Comparison of ENCODE assay signal across 14 mouse cellular contexts in the genomic region with DNA sequence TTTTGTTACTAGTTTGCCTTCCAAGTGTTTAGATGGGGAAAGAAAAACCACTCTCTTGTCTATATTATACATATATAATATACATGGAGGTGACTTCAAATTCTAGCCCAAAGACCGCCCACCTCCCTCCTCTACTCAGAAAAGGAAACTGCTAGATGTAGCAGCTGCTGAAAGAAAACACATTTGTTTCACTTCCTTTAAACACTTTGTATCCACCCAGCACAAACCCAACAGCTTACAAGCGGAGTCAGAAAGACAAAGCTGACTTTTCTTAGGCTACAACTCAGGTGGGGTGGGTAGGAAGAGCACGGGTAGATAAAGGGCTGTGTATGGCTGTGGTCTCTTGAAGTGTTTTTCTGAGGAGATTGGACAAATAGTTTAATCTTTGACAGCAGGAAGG.
A peak's percentile ranks its signal among the peaks of the same experiment; 100 is the strongest.
DNase-seq lines count a peak whose midpoint lies in the region; ATAC-seq and TF ChIP-seq lines count a peak whose summit lies in the region.
"Had no signal": no experiment of that assay in that cellular context is flagged by ENCODE, and none has a peak within 500 bp of the region (broad histone marks: within the 10 kb centered on the region; RNA-seq: fewer than 3 reads in every experiment).

No protein-coding gene starts in this region.

- H3K79me2 ChIP-seq in CH12.LX (replicated peaks; ENCODE audit: control insufficient read depth, extremely low read depth, insufficient read depth, poor library complexity, severe bottlenecking): no peaks in the 10 kb centered on the region

- peak; percentile 93 for TF ChIP-seq EP300 in CH12.LX (IDR thresholded peaks at IDR 0.05; ENCODE audit: low read length)

- no peak overlapping the region for H3K4me3 ChIP-seq in hindbrain, postnatal 0 days (ENCODE audit: low read length)
- no peak overlapping the region for H3K4me3 ChIP-seq in hindbrain, embryonic 11.5 days (ENCODE audit: low read depth, low read length)
- no peak overlapping the region for H3K4me3 ChIP-seq in CH12.LX (replicated peaks in 1 of 3; ENCODE audit: low read depth in 2 of 3, low read length in 2 of 3, poor library complexity in 1 of 3)
- H3K4me3 ChIP-seq in forebrain, embryonic 10.5 days: no peak overlapping the region
- H3K4me3 ChIP-seq: embryonic facial prominence, embryonic 12.5 days; limb, embryonic 13.5 days had no signal

- TF ChIP-seq POLR2A in CH12.LX (IDR thresholded peaks at IDR 0.05; ENCODE audit: low read depth, low read length): no peak

- no peak for TF ChIP-seq CTCF in hindbrain, postnatal 0 days (IDR thresholded peaks at IDR 0.05; ENCODE audit: low read depth)
- no peak for TF ChIP-seq CTCF in CH12.LX (conservative IDR thresholded peaks at IDR 0.05 in 1 of 2, IDR thresholded peaks at IDR 0.05 in 1 of 2; ENCODE audit: low read depth in 2 of 2, low read length in 2 of 2)

- H3K36me3 ChIP-seq in hindbrain, postnatal 0 days (ENCODE audit: insufficient read depth, low read length): no peaks in the 10 kb centered on the region
- no peaks in the 10 kb centered on the region for H3K36me3 ChIP-seq in hindbrain, embryonic 11.5 days (ENCODE audit: control insufficient read depth, insufficient read depth, low read length)
- no peaks in the 10 kb centered on the region for H3K36me3 ChIP-seq in CH12.LX (replicated peaks in 1 of 2; ENCODE audit: control insufficient read depth in 1 of 2, insufficient read depth in 1 of 2, low read length in 1 of 2)
- H3K36me3 ChIP-seq in forebrain, embryonic 10.5 days (replicated peaks): peaks cover 2% of the 10 kb centered on the region; the same call in 1 of the 2 replicates
- H3K36me3 ChIP-seq: embryonic facial prominence, embryonic 12.5 days; G1E; limb, embryonic 13.5 days had no signal

- H3K9ac ChIP-seq in hindbrain, postnatal 0 days (replicated peaks; ENCODE audit: low read length): no peak overlapping the region
- no peak overlapping the region for H3K9ac ChIP-seq in hindbrain, embryonic 11.5 days (ENCODE audit: low read depth, low read length)
- peak overlapping the region; percentile 25; the same call in 1 of the 2 replicates for H3K9ac ChIP-seq in CH12.LX (ENCODE audit: insufficient read depth, low read depth)
- H3K9ac ChIP-seq: embryonic facial prominence, embryonic 12.5 days; limb, embryonic 13.5 days had no signal

- 71% methylated on average over 3 of the region's 3 CpGs for WGBS in hindbrain, postnatal 0 days
- WGBS in hindbrain, embryonic 11.5 days: 69% methylated on average over 3 of the region's 3 CpGs
- 72% methylated on average over 3 of the region's 3 CpGs for WGBS in forebrain, embryonic 10.5 days

- TF ChIP-seq RAD21 in CH12.LX (IDR thresholded peaks at IDR 0.05; ENCODE audit: low read depth, low read length): no peak

- H3K4me1 ChIP-seq in hindbrain, postnatal 0 days (ENCODE audit: insufficient read depth, low read length): no peaks in the 10 kb centered on the region
- 0 out of 2 replicates have a peak, but pooled peaks cover under 1% of the 10 kb centered on the region for H3K4me1 ChIP-seq in hindbrain, embryonic 11.5 days (replicated peaks; ENCODE audit: control insufficient read depth, insufficient read depth, low read length)
- H3K4me1 ChIP-seq in CH12.LX (ENCODE audit: control insufficient read depth in 1 of 2, insufficient read depth in 2 of 2): peaks cover 3 to 68% of the 10 kb centered on the region in 2 experiments; a peak in 3 of 4 replicates
- H3K4me1 ChIP-seq in forebrain, embryonic 10.5 days: peaks cover 38% of the 10 kb centered on the region

- no peaks in the 10 kb centered on the region for H3K27me3 ChIP-seq in hindbrain, postnatal 0 days (ENCODE audit: insufficient read depth, low read length)
- no peaks in the 10 kb centered on the region for H3K27me3 ChIP-seq in hindbrain, embryonic 11.5 days (ENCODE audit: control insufficient read depth, insufficient read depth, low read length)
- no peaks in the 10 kb centered on the region for H3K27me3 ChIP-seq in CH12.LX (replicated peaks)
- H3K27me3 ChIP-seq in forebrain, embryonic 10.5 days (ENCODE audit: poor library complexity, severe bottlenecking): peaks cover 4% of the 10 kb centered on the region; the same call in 1 of the 2 replicates
- H3K27me3 ChIP-seq: embryonic facial prominence, embryonic 12.5 days had no signal

- peak overlapping the region; percentile 36; the same call in 1 of the 2 replicates for H3K27ac ChIP-seq in hindbrain, postnatal 0 days
- no peak overlapping the region for H3K27ac ChIP-seq in hindbrain, embryonic 11.5 days (ENCODE audit: low read depth, low read length)
- H3K27ac ChIP-seq in CH12.LX (ENCODE audit: insufficient read depth, low read depth): no peak overlapping the region
- no peak overlapping the region for H3K27ac ChIP-seq in forebrain, embryonic 10.5 days
- H3K27ac ChIP-seq: embryonic facial prominence, embryonic 12.5 days; limb, embryonic 13.5 days had no signal

- DNase-seq in hindbrain, postnatal 0 days (ENCODE audit: low spot score): no peak
- DNase-seq in hindbrain, embryonic 11.5 days (ENCODE audit: low spot score): no peak
- DNase-seq in A20 (ENCODE audit: low read depth, low spot score) (peak; percentile 82), CH12.LX (ENCODE audit: extremely low read depth) (peak; percentile 64)
- no peak for DNase-seq in forebrain, embryonic 10.5 days (ENCODE audit: extremely low spot score, low spot score)
- DNase-seq in frontal cortex, postnatal 36 days (ENCODE audit: low spot score in 2 of 2): no peak
- DNase-seq: adrenal gland, adult 2 months; cerebellum, adult 18-20 months; spleen, adult 18-20 months had no signal

- H3K9me3 ChIP-seq in hindbrain, postnatal 0 days (ENCODE audit: low read length): no peaks in the 10 kb centered on the region
- H3K9me3 ChIP-seq in hindbrain, embryonic 11.5 days (ENCODE audit: control insufficient read depth, low read length): no peaks in the 10 kb centered on the region
- no peaks in the 10 kb centered on the region for H3K9me3 ChIP-seq in CH12.LX (replicated peaks; ENCODE audit: low read length)
- H3K9me3 ChIP-seq in forebrain, embryonic 10.5 days: no peaks in the 10 kb centered on the region
- H3K9me3 ChIP-seq: embryonic facial prominence, embryonic 12.5 days; G1E; limb, embryonic 13.5 days had no signal

- no peak for ATAC-seq in hindbrain, postnatal 0 days
- ATAC-seq in hindbrain, embryonic 11.5 days (ENCODE audit: low FRiP score): no peak
- peak; percentile 77 for ATAC-seq in neutrophil, adult 5-6 weeks (ENCODE audit: extremely low read depth, insufficient number of reproducible peaks, low FRiP score, poor library complexity, severe bottlenecking)
- ATAC-seq: hindbrain, embryonic 16.5 days had no signal

- H3K4me2 ChIP-seq in hindbrain, postnatal 0 days (ENCODE audit: low read depth, low read length): no peak overlapping the region
- no peak overlapping the region for H3K4me2 ChIP-seq in hindbrain, embryonic 11.5 days (replicated peaks; ENCODE audit: low read depth, low read length)
- peak overlapping the region; percentile 55; the same call in 1 of the 2 replicates for H3K4me2 ChIP-seq in CH12.LX (ENCODE audit: insufficient read depth, low read depth, poor library complexity, severe bottlenecking)
- H3K4me2 ChIP-seq: embryonic facial prominence, embryonic 12.5 days; limb, embryonic 13.5 days had no signal

- in situ Hi-C loops in CH12.LX (cut with MboI; ENCODE audit: low pct_ligation_motif_present, low pct_unique_long_range_greater_than_20kb, low sequenced_read_pairs): no loop called here

- dilution Hi-C loops in CH12.LX (cut with MboI; ENCODE audit: extremely low pct_ligation_motif_present, extremely low pct_unique_long_range_greater_than_20kb, low sequenced_read_pairs): no loop called here

TF ChIP-seq in CH12.LX, 34 proteins besides CTCF, POLR2A, EP300 and RAD21:
- TF ChIP-seq TCF12 (IDR thresholded peaks at IDR 0.05; ENCODE audit: low read depth, low read length) (peak; percentile 68; the same call in 1 of the 2 replicates), TBP (conservative IDR thresholded peaks at IDR 0.05; ENCODE audit: low read depth, low read length) (no peak), E2F4 (IDR thresholded peaks at IDR 0.05; ENCODE audit: insufficient replicate concordance, low read depth, low read length) (no peak), MAZ (IDR thresholded peaks at IDR 0.05; ENCODE audit: low read depth, low read length) (0 out of 2 replicates have a peak, but pooled peaks have one; percentile 49), MAX (IDR thresholded peaks at IDR 0.05; ENCODE audit: low read length) (0 out of 2 replicates have a peak, but pooled peaks have one; percentile 18), USF1 (IDR thresholded peaks at IDR 0.05; ENCODE audit: low read depth, low read length) (no peak), MEF2A (IDR thresholded peaks at IDR 0.05; ENCODE audit: borderline replicate concordance, low read depth, low read length) (0 out of 2 replicates have a peak, but pooled peaks have one; percentile 30), BHLHE40 (IDR thresholded peaks at IDR 0.05; ENCODE audit: low read depth, low read length) (peak; percentile 41; the same call in 1 of the 2 replicates), SIN3A (IDR thresholded peaks at IDR 0.05; ENCODE audit: low read length) (peak; percentile 84), MYC (IDR thresholded peaks at IDR 0.05; ENCODE audit: low read depth, low read length) (no peak), RCOR1 (conservative IDR thresholded peaks at IDR 0.05; ENCODE audit: low read depth, low read length) (peak; percentile 63; the same call in 1 of the 2 replicates), MAFK (IDR thresholded peaks at IDR 0.05; ENCODE audit: insufficient replicate concordance, low read length) (0 out of 2 replicates have a peak, but pooled peaks have one; percentile 22), IRF4 (IDR thresholded peaks at IDR 0.05; ENCODE audit: low read depth, low read length) (peak; percentile 94), JUND (conservative IDR thresholded peaks at IDR 0.05; ENCODE audit: low read depth, low read length) (0 out of 2 replicates have a peak, but pooled peaks have one; percentile 12), ETS1 (conservative IDR thresholded peaks at IDR 0.05; ENCODE audit: low read depth, low read length) (peak; percentile 55; the same call in 1 of the 2 replicates), ELF1 (IDR thresholded peaks at IDR 0.05; ENCODE audit: low read depth, low read length) (peak; percentile 26; the same call in 1 of the 2 replicates)

Comparison
In these comparisons a context has a peak if more than half of its experiments do, and no peak if none do; other contexts are left out.
1. DNase-seq: peak in A20 (single experiment) and CH12.LX (single experiment); none in hindbrain, postnatal 0 days (single experiment), hindbrain, embryonic 11.5 days (single experiment), forebrain, embryonic 10.5 days (single experiment) and frontal cortex, postnatal 36 days (0 of 2).